Mouse (Mus musculus): ENCODE data around the gene Rapgef2.

DNA sequence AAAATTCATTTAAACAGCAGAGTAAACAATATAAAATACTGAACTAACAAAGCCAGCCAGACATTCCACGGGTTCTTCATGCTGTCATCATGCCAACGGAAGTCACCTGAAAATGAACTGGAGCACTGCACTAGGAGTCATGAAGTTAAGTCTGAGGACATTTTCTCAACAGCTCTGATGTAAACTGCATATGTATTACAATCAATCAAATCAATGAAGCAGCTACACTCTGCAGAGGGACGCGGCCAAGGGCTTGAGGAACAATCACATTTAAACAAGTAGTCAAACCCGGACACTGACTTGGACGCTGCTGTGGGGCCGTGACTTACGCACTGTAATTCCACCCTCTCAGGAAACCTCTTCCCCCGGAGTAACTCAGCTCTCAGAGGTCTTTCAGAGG lies 82.1 kb downstream of the Rapgef2 start:
- TF ChIP-seq EP300 (IDR thresholded peaks at IDR 0.05; ENCODE audit: insufficient read depth, low read depth, low read length): no peak
- TF ChIP-seq POLR2A (IDR thresholded peaks at IDR 0.05; ENCODE audit: insufficient read depth, low read length): no peak
- no peak for TF ChIP-seq CTCF (IDR thresholded peaks at IDR 0.05; ENCODE audit: low read depth, low read length)

All from ES-Bruce4 (cell line).